Mouse (Mus musculus) lung, postnatal 10 days (tissue): ENCODE data around the gene Abcc10.

Experiments
- DNase-seq: peaks from one replicate; pipeline ENCODE4 v3.0.0; 2021

Gene Abcc10

DNA sequence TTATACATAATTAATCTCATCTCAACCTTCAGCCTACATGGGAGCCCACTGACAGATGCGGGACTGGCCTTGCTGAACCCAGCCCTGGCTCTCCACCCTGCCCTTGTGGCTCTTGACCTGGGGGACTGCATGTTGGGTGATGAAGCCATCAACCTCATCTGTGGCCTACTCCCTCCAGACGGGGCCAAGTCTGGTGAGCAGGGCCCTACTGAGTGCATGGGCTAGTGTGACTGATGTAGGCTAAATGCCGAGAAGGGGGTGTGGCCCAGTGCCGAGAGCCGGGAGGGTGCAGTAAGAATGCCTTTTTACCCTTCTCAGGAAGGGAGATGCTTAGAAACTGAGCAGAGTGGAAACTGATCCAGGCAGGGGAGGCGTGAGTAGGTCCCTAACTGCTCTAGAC lies 73.0 kb downstream of the Abcc10 start:
- no peak for DNase-seq

DNA sequence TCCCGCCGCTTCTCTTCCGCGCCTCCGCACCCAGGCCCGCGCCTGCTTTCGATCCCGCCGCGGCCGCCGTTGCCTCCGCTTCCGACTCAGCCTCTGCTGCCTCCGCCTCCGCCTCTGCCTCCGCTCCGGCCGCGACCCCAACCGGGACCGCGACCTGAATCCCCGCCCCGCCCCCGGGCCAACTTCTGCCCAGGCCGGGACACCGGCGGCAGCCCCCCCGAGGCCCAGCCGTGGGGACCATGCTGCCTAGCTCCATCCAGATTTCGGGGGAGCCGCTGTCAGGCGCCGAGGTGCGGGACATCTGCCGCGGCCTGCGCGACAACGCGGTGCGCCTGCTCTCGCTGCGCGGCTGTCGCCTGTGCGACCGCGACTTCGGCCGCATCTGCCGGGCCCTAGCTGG lies 74.0 kb downstream of the Abcc10 start:
- DNase-seq: no peak

DNA sequence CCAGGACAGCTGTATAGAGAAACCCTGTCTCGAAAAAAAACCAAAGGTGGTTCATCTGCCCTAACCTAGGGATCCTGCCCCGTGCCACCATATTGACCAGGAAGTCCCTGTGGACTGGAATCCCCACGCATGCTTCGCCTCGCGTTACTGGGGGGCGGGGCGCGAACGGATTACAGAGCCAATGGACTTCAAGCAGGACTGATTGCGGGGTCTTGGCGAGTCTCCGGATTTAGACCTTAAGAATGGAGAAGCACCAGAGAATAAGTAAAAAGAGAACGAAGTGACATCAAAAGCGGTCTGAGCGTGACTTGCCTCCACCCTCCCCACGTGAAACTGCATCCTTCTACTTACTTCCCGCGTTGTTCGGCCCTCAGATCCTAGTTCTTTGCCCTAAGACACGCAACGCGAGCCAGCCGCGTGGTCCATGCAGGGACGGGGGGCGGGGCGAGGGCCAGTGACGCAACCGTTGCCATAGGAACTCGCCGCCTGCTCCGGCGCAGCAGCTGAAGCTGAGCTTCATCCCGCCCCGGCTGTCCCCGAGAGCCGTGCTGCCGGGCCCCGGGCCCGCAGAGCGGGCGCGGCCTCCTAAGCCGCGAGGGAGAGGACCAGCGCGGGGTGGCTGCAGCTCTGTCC lies 74.6 kb downstream of the Abcc10 start, which contains the start of gene Lrrc73:
Lrrc73 (plus strand) TSS at position 80 of the 633 bp plus-strand sequence.
- DNase-seq: peak; percentile 94
